In genomic region chr17:43395400-43396258, GRCm38 (mm10) we compare ENCODE assay signal across 17 mouse cellular contexts. TPM values are rescaled to one million over a fixed set of nuclear protein-coding genes. Genes with fewer than 3 reads are reported as not detected.
DNase-seq lines count a peak whose midpoint lies in the region; ATAC-seq and TF ChIP-seq lines count a peak whose summit lies in the region.
"Had no signal": no experiment of that assay in that cellular context is flagged by ENCODE, and none has a peak within 500 bp of the region (broad histone marks: within the 10 kb centered on the region; RNA-seq: fewer than 3 reads in every experiment).

No protein-coding gene starts in this region.

- no peaks in the 10 kb centered on the region for H3K9me3 ChIP-seq in kidney, embryonic 16.5 days (ENCODE audit: low read length)
- H3K9me3 ChIP-seq in liver, postnatal 0 days (ENCODE audit: low read length), result 0 out of 2 replicates have a peak, but pooled peaks cover 2% of the 10 kb centered on the region
- H3K9me3 ChIP-seq in stomach, embryonic 15.5 days, result no peaks in the 10 kb centered on the region
- H3K9me3 ChIP-seq in forebrain, postnatal 0 days (ENCODE audit: low read length), result no peaks in the 10 kb centered on the region
- H3K9me3 ChIP-seq: forebrain, embryonic 15.5 days; heart, embryonic 13.5 days; hindbrain, embryonic 12.5 days; neural tube, embryonic 13.5 days had no signal

- TF ChIP-seq CTCF in liver, postnatal 0 days (IDR thresholded peaks at IDR 0.05; ENCODE audit: low read depth), result no peak
- no peak for TF ChIP-seq CTCF in forebrain, postnatal 0 days (IDR thresholded peaks at IDR 0.05; ENCODE audit: low read depth)

- H3K4me2 ChIP-seq in kidney, embryonic 16.5 days (replicated peaks; ENCODE audit: low read depth, low read length), result no peak overlapping the region
- 0 out of 2 replicates have a peak overlapping the region, but pooled peaks have one; percentile 28 for H3K4me2 ChIP-seq in liver, postnatal 0 days (ENCODE audit: low read depth, low read length)
- no peak overlapping the region for H3K4me2 ChIP-seq in stomach, embryonic 15.5 days
- no peak overlapping the region for H3K4me2 ChIP-seq in forebrain, postnatal 0 days (ENCODE audit: low read depth)
- H3K4me2 ChIP-seq: forebrain, embryonic 15.5 days; heart, embryonic 13.5 days; hindbrain, embryonic 12.5 days; neural tube, embryonic 13.5 days had no signal

- H3K36me3 ChIP-seq in kidney, embryonic 16.5 days (ENCODE audit: insufficient read depth, low read length), result no peaks in the 10 kb centered on the region
- H3K36me3 ChIP-seq in liver, postnatal 0 days (replicated peaks; ENCODE audit: insufficient read depth, low read length), result no peaks in the 10 kb centered on the region
- H3K36me3 ChIP-seq in stomach, embryonic 15.5 days, result no peaks in the 10 kb centered on the region
- H3K36me3 ChIP-seq in forebrain, postnatal 0 days (ENCODE audit: insufficient read depth), result no peaks in the 10 kb centered on the region
- H3K36me3 ChIP-seq: forebrain, embryonic 15.5 days; G1E; heart, embryonic 13.5 days; hindbrain, embryonic 12.5 days; neural tube, embryonic 13.5 days had no signal

- TF ChIP-seq EP300 in liver, postnatal 0 days (IDR thresholded peaks at IDR 0.05; ENCODE audit: low read depth), result peak; percentile 94

- no peak for DNase-seq in kidney, postnatal 10 days
- no peak for DNase-seq in liver, postnatal 0 days
- DNase-seq in forebrain, postnatal 0 days, result no peak
- no peak for DNase-seq in right cerebral cortex, postnatal 14 days
- DNase-seq: adrenal gland, postnatal 10 days; gastrocnemius, postnatal 25 days; spleen, adult 18-20 months had no signal

- no peak overlapping the region for H3K4me3 ChIP-seq in kidney, embryonic 16.5 days (ENCODE audit: low read length)
- H3K4me3 ChIP-seq in liver, postnatal 0 days (ENCODE audit: low read depth, low read length), result no peak overlapping the region
- no peak overlapping the region for H3K4me3 ChIP-seq in stomach, embryonic 15.5 days (replicated peaks)
- no peak overlapping the region for H3K4me3 ChIP-seq in forebrain, postnatal 0 days (ENCODE audit: low read depth, low read length)
- H3K4me3 ChIP-seq: forebrain, embryonic 15.5 days; heart, embryonic 13.5 days; hindbrain, embryonic 12.5 days; neural tube, embryonic 13.5 days had no signal

- 51% methylated on average over 12 of the region's 12 CpGs for WGBS in kidney, embryonic 16.5 days
- WGBS in liver, postnatal 0 days (ENCODE audit: insufficient replicate concordance), result 35% methylated on average over 12 of the region's 12 CpGs
- WGBS in stomach, embryonic 15.5 days, result 50% methylated on average over 12 of the region's 12 CpGs
- 79% methylated on average over 12 of the region's 12 CpGs for WGBS in forebrain, postnatal 0 days

- H3K4me1 ChIP-seq in kidney, embryonic 16.5 days (ENCODE audit: insufficient read depth, low read length), result peaks cover 27% of the 10 kb centered on the region
- H3K4me1 ChIP-seq in liver, postnatal 0 days (ENCODE audit: insufficient read depth), result peaks cover 7% of the 10 kb centered on the region; the same call in 1 of the 2 replicates
- no peaks in the 10 kb centered on the region for H3K4me1 ChIP-seq in stomach, embryonic 15.5 days
- no peaks in the 10 kb centered on the region for H3K4me1 ChIP-seq in forebrain, postnatal 0 days (ENCODE audit: insufficient read depth)
- H3K4me1 ChIP-seq: forebrain, embryonic 15.5 days; hindbrain, embryonic 12.5 days; neural tube, embryonic 13.5 days had no signal

- no peaks in the 10 kb centered on the region for H3K27me3 ChIP-seq in kidney, embryonic 16.5 days (ENCODE audit: insufficient read depth, low read length)
- H3K27me3 ChIP-seq in liver, postnatal 0 days (ENCODE audit: insufficient read depth, low read length), result no peaks in the 10 kb centered on the region
- no peaks in the 10 kb centered on the region for H3K27me3 ChIP-seq in stomach, embryonic 15.5 days (replicated peaks)
- H3K27me3 ChIP-seq in forebrain, postnatal 0 days (ENCODE audit: insufficient read depth, low read length), result no peaks in the 10 kb centered on the region
- H3K27me3 ChIP-seq: forebrain, embryonic 15.5 days; heart, embryonic 13.5 days; hindbrain, embryonic 12.5 days; neural tube, embryonic 13.5 days had no signal

- no peak overlapping the region for H3K27ac ChIP-seq in kidney, embryonic 16.5 days (ENCODE audit: low read length)
- H3K27ac ChIP-seq in liver, postnatal 0 days (ENCODE audit: low read depth), result no peak overlapping the region
- H3K27ac ChIP-seq in stomach, embryonic 15.5 days, result no peak overlapping the region
- H3K27ac ChIP-seq in forebrain, postnatal 0 days (ENCODE audit: low read depth, low read length), result no peak overlapping the region
- H3K27ac ChIP-seq: forebrain, embryonic 15.5 days; heart, embryonic 13.5 days; hindbrain, embryonic 12.5 days; neural tube, embryonic 13.5 days had no signal

- ATAC-seq in kidney, embryonic 16.5 days (ENCODE audit: low FRiP score, low TSS enrichment), result peak; percentile 70; the same call in 1 of the 2 replicates
- ATAC-seq in erythroblast, adult 5-6 weeks (replicated peaks; ENCODE audit: low FRiP score, poor library complexity, severe bottlenecking), result peak; percentile 79
- peak; percentile 88 for ATAC-seq in liver, postnatal 0 days
- 0 out of 2 replicates have a peak, but pooled peaks have one; percentile 45 for ATAC-seq in stomach, embryonic 15.5 days (ENCODE audit: insufficient read depth, low FRiP score, low read depth)
- ATAC-seq in forebrain, postnatal 0 days, result no peak
- ATAC-seq: forebrain, embryonic 15.5 days; intestine, embryonic 16.5 days; midbrain, embryonic 16.5 days had no signal

- H3K9ac ChIP-seq in kidney, embryonic 16.5 days (replicated peaks; ENCODE audit: low read length), result no peak overlapping the region
- no peak overlapping the region for H3K9ac ChIP-seq in liver, postnatal 0 days (replicated peaks)
- no peak overlapping the region for H3K9ac ChIP-seq in stomach, embryonic 15.5 days
- no peak overlapping the region for H3K9ac ChIP-seq in forebrain, postnatal 0 days
- H3K9ac ChIP-seq: forebrain, embryonic 15.5 days; heart, embryonic 13.5 days; hindbrain, embryonic 12.5 days; neural tube, embryonic 13.5 days had no signal

RNA-seq across cellular contexts. Expression of gene Adgrf5, which starts 35.4 kb away (rescaled TPM):
- 25.5 and 26.7 TPM in 2 replicates for polyA plus RNA-seq in kidney, embryonic 16.5 days (2015; fragmentation: Nextera tagmentation; extraction: Ambion mirVana)
- total RNA-seq in erythroblast, adult 5-6 weeks (2015; ENCODE audit: low replicate concordance), result 0.21 and 0.38 TPM in 2 replicates
- total RNA-seq in erythroblast, adult 5-6 weeks (2017; ENCODE audit: low replicate concordance), result 0.85 and 0.98 TPM in 2 replicates
- 2.5 and 3.5 TPM in 2 replicates for polyA plus RNA-seq in liver, postnatal 0 days (2015; fragmentation: Nextera tagmentation; extraction: Ambion mirVana)
- 10.1 and 12.3 TPM in 2 replicates for polyA plus RNA-seq in stomach, embryonic 15.5 days (2015; fragmentation: Nextera tagmentation; extraction: Ambion mirVana)
- 17.2 and 24.4 TPM in 2 replicates for total RNA-seq in forebrain, postnatal 0 days (2014; rRNA removed)
- polyA plus RNA-seq in forebrain, postnatal 0 days (2015; fragmentation: Nextera tagmentation; extraction: Ambion mirVana), result 2.4 and 5.2 TPM in 2 replicates
- polyA plus RNA-seq: G1E had no signal
